Mouse (Mus musculus): ENCODE measurements at regions not wholly inside any gene's neighbourhood (a gene's known extent, or its start where the extent isn't known, plus 50 kb on each side); places are given as distances from the start of the nearest gene placed in this dataset.

DNA sequence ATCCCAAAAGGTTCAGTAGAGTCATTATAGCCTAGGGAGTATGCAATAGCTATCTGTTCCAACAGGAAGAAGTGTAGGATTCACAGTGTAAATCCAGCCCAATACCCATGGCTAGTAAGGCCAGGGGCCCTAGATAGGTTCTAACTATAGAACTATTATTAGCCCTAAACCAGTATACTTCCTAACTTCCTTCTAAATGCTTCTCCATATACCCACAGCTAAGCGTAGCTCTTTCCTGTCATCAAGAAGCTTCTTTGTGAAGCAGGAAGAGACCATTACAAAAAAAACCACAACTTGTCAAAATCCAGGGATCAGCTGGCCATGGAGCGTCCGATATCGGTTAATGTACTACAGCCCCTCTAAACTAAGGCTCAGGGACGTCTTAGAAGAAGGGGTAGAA is 57.7 kb upstream of the Gpr141 start:
- WGBS, result 89% methylated on average over 5 of the region's 5 CpGs
- ATAC-seq (ENCODE audit: insufficient number of reproducible peaks, low FRiP score, low TSS enrichment, low read depth), result no peak

DNA sequence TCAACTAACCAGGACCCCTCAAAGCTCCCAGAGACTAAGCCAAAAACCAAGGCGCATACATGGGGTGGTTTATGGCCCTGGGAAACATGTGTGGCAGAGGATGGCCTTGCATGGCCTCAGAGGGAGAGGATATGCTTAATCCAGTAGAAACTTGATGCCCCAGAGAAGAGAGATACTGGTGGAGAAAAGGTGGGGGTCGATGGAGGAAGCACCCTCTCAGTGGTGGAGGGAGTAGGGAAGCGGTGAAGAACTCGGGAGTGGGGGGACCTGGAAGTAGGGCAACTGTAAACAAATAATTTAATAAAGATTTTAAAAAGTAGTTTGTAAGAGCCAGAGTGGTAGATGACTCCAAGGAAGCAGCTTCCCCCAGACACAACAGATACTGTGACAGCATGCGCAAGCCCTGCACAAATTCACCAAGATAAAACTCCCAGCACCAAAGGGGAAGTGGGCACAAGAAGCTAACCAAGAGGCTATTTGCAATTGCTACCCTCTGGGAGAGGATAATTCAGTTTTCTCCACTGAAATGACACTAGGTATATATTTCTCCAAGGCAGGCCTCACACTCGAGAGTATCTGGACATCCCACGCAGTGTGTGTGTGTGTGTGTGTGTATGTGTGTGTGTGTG is 50.7 kb upstream of the Gpr141 start:
- Histone ChIP-seq H3K4me2 (no peak overlapping the region), H3K27ac (no peak overlapping the region), H3K4me3 (no peak overlapping the region), H3K9ac (no peak overlapping the region), H3K4me1 (no peaks in the 10 kb centered on the region), H3K27me3 (no peaks in the 10 kb centered on the region), H3K9me3 (no peaks in the 10 kb centered on the region), H3K36me3 (no peaks in the 10 kb centered on the region)
- ATAC-seq (ENCODE audit: insufficient number of reproducible peaks, low FRiP score, low TSS enrichment, low read depth), result no peak
- WGBS, result 81% methylated on average over 7 of the region's 7 CpGs

More for the DNA sequence above, 57.7 kb upstream of the Gpr141 start:
- no peaks in the 10 kb centered on the region for H3K4me1 ChIP-seq
- H3K27ac ChIP-seq, result no peak overlapping the region
- no peak overlapping the region for H3K4me2 ChIP-seq
- no peaks in the 10 kb centered on the region for H3K9me3 ChIP-seq
- H3K9ac ChIP-seq, result no peak overlapping the region
- H3K4me3 ChIP-seq, result no peak overlapping the region
- no peaks in the 10 kb centered on the region for H3K27me3 ChIP-seq
- no peaks in the 10 kb centered on the region for H3K36me3 ChIP-seq
